Mouse (Mus musculus) MEL-GATA-1-ER (cell line): ENCODE results near the gene Snx14.
"Not testable (repeated sequence)": the region's sequence is repeated elsewhere in the genome, so short reads cannot be mapped to it uniquely, and the experiment has no call there.

ENCODE experiments used
- DNase-seq: peaks from one replicate; pipeline ENCODE4 v3.0.0-alpha.2; 2012; ENCODE audit warnings: low read depth; ENCODE audit errors: extremely low read depth

Snx14 gene

GRCm38 (mm10) chr9:88438555-88439237 is at the start of gene Snx14:
Snx14 (minus strand) TSS chr9:88438958.
- peak; percentile 89 for DNase-seq

- no peak for DNase-seq
Measured at GRCm38 (mm10) chr9:88484531-88484930, 45.8 kb upstream of the Snx14 start.

GRCm38 (mm10) chr9:88482829-88483396 is 44.2 kb upstream of the Snx14 start:
- no peak for DNase-seq

GRCm38 (mm10) chr9:88482230-88482828 is 43.6 kb upstream of the Snx14 start, which contains the start of gene Syncrip:
Syncrip (minus strand) TSS chr9:88482574.
- DNase-seq = peak; percentile 70

GRCm38 (mm10) chr9:88481791-88482160 is 43.0 kb upstream of the Snx14 start:
- DNase-seq = no peak

- DNase-seq = no peak
Measured at GRCm38 (mm10) chr9:88481061-88481790, 42.5 kb upstream of the Snx14 start.

- DNase-seq = peak; percentile 20
Measured at GRCm38 (mm10) chr9:88480120-88480519, 41.4 kb upstream of the Snx14 start.

- DNase-seq = no peak
Measured at GRCm38 (mm10) chr9:88476138-88476537, 37.4 kb upstream of the Snx14 start.

GRCm38 (mm10) chr9:88461017-88461416 is 22.3 kb upstream of the Snx14 start:
- not testable (repeated sequence) for DNase-seq

- DNase-seq = no peak
Measured at GRCm38 (mm10) chr9:88439991-88440390, 1.2 kb upstream of the Snx14 start.

GRCm38 (mm10) chr9:88439238-88439600 is 461 bp upstream of the Snx14 start:
- DNase-seq = no peak

- no peak for DNase-seq
Measured at GRCm38 (mm10) chr9:88438237-88438554, 562 bp downstream of the Snx14 start.

GRCm38 (mm10) chr9:88437342-88438236 is 1.2 kb downstream of the Snx14 start:
- DNase-seq = peak; percentile 41

- DNase-seq = no peak
Measured at GRCm38 (mm10) chr9:88424356-88424755, 14.4 kb downstream of the Snx14 start.

GRCm38 (mm10) chr9:88422428-88422827 is 16.3 kb downstream of the Snx14 start:
- DNase-seq = no peak

- no peak for DNase-seq
Measured at GRCm38 (mm10) chr9:88416752-88417151, 22.0 kb downstream of the Snx14 start.

GRCm38 (mm10) chr9:88409978-88410377 is 28.8 kb downstream of the Snx14 start:
- no peak for DNase-seq

GRCm38 (mm10) chr9:88404515-88404914 is 34.2 kb downstream of the Snx14 start:
- DNase-seq = no peak

- peak; percentile 17 for DNase-seq
Measured at GRCm38 (mm10) chr9:88404088-88404487, 34.7 kb downstream of the Snx14 start.

GRCm38 (mm10) chr9:88398461-88398860 is 40.3 kb downstream of the Snx14 start:
- no peak for DNase-seq

- no peak for DNase-seq
Measured at GRCm38 (mm10) chr9:88394852-88395251, 43.9 kb downstream of the Snx14 start.
